ENCODE assay signal across 13 mouse cellular contexts in the genomic region with DNA sequence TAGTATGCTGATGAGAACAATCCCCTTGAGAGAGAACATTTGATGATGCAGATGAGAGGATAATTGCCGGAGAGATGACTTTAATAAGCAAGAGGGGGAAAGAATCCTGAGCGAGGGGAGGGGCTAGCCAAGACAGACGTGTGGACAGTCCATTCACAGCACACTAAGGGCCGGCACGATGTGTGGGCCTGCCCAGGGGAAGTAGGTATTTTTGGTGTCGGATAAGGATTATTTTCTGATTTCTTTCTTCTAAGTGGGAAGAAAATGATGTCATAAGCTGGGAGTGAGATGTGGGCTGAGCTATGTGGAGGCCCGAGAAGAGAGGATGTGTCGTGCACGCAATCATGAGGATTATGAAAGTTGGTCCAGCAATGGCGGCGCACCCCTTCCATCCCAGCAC. TPM values are rescaled to one million over a fixed set of nuclear protein-coding genes. Genes with fewer than 3 reads are reported as not detected.
DNase-seq lines count a peak whose midpoint lies in the region; TF ChIP-seq lines count a peak whose summit lies in the region.
"Had no signal": no experiment of that assay in that cellular context is flagged by ENCODE, and none has a peak within 500 bp of the region (broad histone marks: within the 10 kb centered on the region; RNA-seq: fewer than 3 reads in every experiment).

No protein-coding gene starts in this region.

- TF ChIP-seq EP300 in ES-Bruce4 (IDR thresholded peaks at IDR 0.05; ENCODE audit: insufficient read depth, low read depth, low read length), result no peak

- intact Hi-C loops in left cerebral cortex, postnatal 36 days (cut with DNase I), result no loop called here
- intact Hi-C loops in gastrocnemius, postnatal 36 days (cut with DNase I), result no loop called here

- H3K9me3 ChIP-seq in ES-Bruce4 (replicated peaks; ENCODE audit: control insufficient read depth, insufficient read depth, low read length, poor library complexity, severe bottlenecking), result no peaks in the 10 kb centered on the region
- H3K9me3 ChIP-seq: kidney, embryonic 15.5 days; limb, embryonic 13.5 days had no signal

- no peaks in the 10 kb centered on the region for H3K27me3 ChIP-seq in ES-Bruce4 (ENCODE audit: control insufficient read depth, insufficient read depth, low read length, poor library complexity, severe bottlenecking)

- TF ChIP-seq POLR2A in ES-Bruce4 (IDR thresholded peaks at IDR 0.05; ENCODE audit: insufficient read depth, low read length), result no peak

- TF ChIP-seq CTCF in ES-Bruce4 (IDR thresholded peaks at IDR 0.05; ENCODE audit: low read depth, low read length), result no peak

- H3K4me1 ChIP-seq in ES-Bruce4 (ENCODE audit: control insufficient read depth, insufficient read depth, low read length), result peaks cover 8% of the 10 kb centered on the region

- no peak overlapping the region for H3K9ac ChIP-seq in ES-Bruce4 (ENCODE audit: low read depth, poor library complexity, severe bottlenecking)
- H3K9ac ChIP-seq: kidney, embryonic 15.5 days; limb, embryonic 13.5 days had no signal

- peak overlapping the region; percentile 35; the same call in 1 of the 2 replicates for H3K4me3 ChIP-seq in ES-Bruce4 (ENCODE audit: low read depth, low read length)
- H3K4me3 ChIP-seq: kidney, embryonic 15.5 days; limb, embryonic 13.5 days had no signal

- DNase-seq in layer of hippocampus, adult 9-11 months, result peak; percentile 29
- no peak for DNase-seq in layer of hippocampus, postnatal 36 days
- peak; percentile 66 for DNase-seq in brain, adult 2 months (ENCODE audit: low read depth, low spot score)
- DNase-seq in left cerebral cortex, postnatal 36 days (ENCODE audit: low spot score in 2 of 2), result peak; percentile 22 to 23
- DNase-seq in gastrocnemius, postnatal 36 days, result no peak
- no peak for DNase-seq in T-cell, adult 2 months (ENCODE audit: low spot score)
- DNase-seq: cerebellum, postnatal 25 days; gastrocnemius, postnatal 10 days; heart, postnatal 10 days; lung, postnatal 14 days had no signal

- no peaks in the 10 kb centered on the region for H3K36me3 ChIP-seq in ES-Bruce4 (ENCODE audit: control insufficient read depth, insufficient read depth, low read length, poor library complexity, severe bottlenecking)
- H3K36me3 ChIP-seq: kidney, embryonic 15.5 days; limb, embryonic 13.5 days had no signal

- H3K27ac ChIP-seq in ES-Bruce4 (ENCODE audit: insufficient read depth, low read length), result no peak overlapping the region
- H3K27ac ChIP-seq: kidney, embryonic 15.5 days; limb, embryonic 13.5 days had no signal

RNA-seq across cellular contexts. Expression of gene Dynll2, which starts 27.8 kb away (rescaled TPM):
- 100 to 1,000 TPM; 446 to 473 TPM for total RNA-seq in layer of hippocampus, postnatal 36 days (2021)
- polyA plus RNA-seq in ES-Bruce4 (2011; ENCODE audit: insufficient read depth, insufficient read length, low read depth, missing spikeins), result 130 and 133 TPM in 2 replicates
- 100 to 1,000 TPM; 539 to 592 TPM for total RNA-seq in left cerebral cortex, postnatal 36 days (2021)
- total RNA-seq in gastrocnemius, postnatal 36 days (2021), result 100 to 1,000 TPM; 157 to 161 TPM

RNA-seq across cellular contexts. Expression of gene Srsf1, which starts 32.0 kb away (rescaled TPM):
- 100 to 1,000 TPM; 232 to 248 TPM for total RNA-seq in layer of hippocampus, postnatal 36 days (2021)
- polyA plus RNA-seq in ES-Bruce4 (2011; ENCODE audit: insufficient read depth, insufficient read length, low read depth, missing spikeins), result 511 and 547 TPM in 2 replicates
- 100 to 1,000 TPM; 153 to 205 TPM for total RNA-seq in left cerebral cortex, postnatal 36 days (2021)
- 10 to 100 TPM; 54.4 to 60.2 TPM for total RNA-seq in gastrocnemius, postnatal 36 days (2021)

RNA-seq across cellular contexts. Expression of gene Vezf1, which starts 52.9 kb away (rescaled TPM):
- total RNA-seq in layer of hippocampus, postnatal 36 days (2021), result 10 to 100 TPM; 20.2 to 22.6 TPM
- polyA plus RNA-seq in ES-Bruce4 (2011; ENCODE audit: insufficient read depth, insufficient read length, low read depth, missing spikeins), result 43.4 and 44.8 TPM in 2 replicates
- total RNA-seq in left cerebral cortex, postnatal 36 days (2021), result 10 to 100 TPM; 24.4 to 26.2 TPM
- total RNA-seq in gastrocnemius, postnatal 36 days (2021), result 10 to 100 TPM; 50.0 to 71.2 TPM

Comparison
In these comparisons a context has a peak if more than half of its experiments do, and no peak if none do; other contexts are left out.
1. DNase-seq: peak in layer of hippocampus, adult 9-11 months (single experiment), brain, adult 2 months (single experiment) and left cerebral cortex, postnatal 36 days (2 of 2); none in layer of hippocampus, postnatal 36 days (0 of 2), gastrocnemius, postnatal 36 days (0 of 2) and T-cell, adult 2 months (single experiment).